In genomic region chr3:121939658-121940057, GRCm38 (mm10) we compare ENCODE assay signal across 12 mouse cellular contexts.
"Had no signal": no experiment of that assay in that cellular context is flagged by ENCODE, and none has a peak within 500 bp of the region (broad histone marks: within the 10 kb centered on the region; RNA-seq: fewer than 3 reads in every experiment).

No protein-coding gene starts in this region.

- H3K9me3 ChIP-seq: kidney, embryonic 15.5 days; limb, embryonic 12.5 days; lung, embryonic 15.5 days; midbrain, embryonic 10.5 days; neural tube, embryonic 15.5 days had no signal

- H3K27me3 ChIP-seq: kidney, embryonic 15.5 days; limb, embryonic 12.5 days; lung, embryonic 15.5 days; neural tube, embryonic 15.5 days had no signal

- H3K4me1 ChIP-seq: kidney, embryonic 15.5 days; limb, embryonic 12.5 days; lung, embryonic 15.5 days; midbrain, embryonic 10.5 days; neural tube, embryonic 15.5 days had no signal

- DNase-seq: kidney, adult 2 months; kidney, postnatal 14 days; midbrain, embryonic 14.5 days; right cerebral cortex, adult 18-20 months; right cerebral cortex, postnatal 25 days; thymus, postnatal 4 days had no signal

- H3K4me2 ChIP-seq: kidney, embryonic 15.5 days; limb, embryonic 12.5 days; lung, embryonic 15.5 days; neural tube, embryonic 15.5 days had no signal

- H3K9ac ChIP-seq: kidney, embryonic 15.5 days; limb, embryonic 12.5 days; lung, embryonic 15.5 days; neural tube, embryonic 15.5 days had no signal

- H3K27ac ChIP-seq: kidney, embryonic 15.5 days; limb, embryonic 12.5 days; lung, embryonic 15.5 days; midbrain, embryonic 10.5 days; neural tube, embryonic 15.5 days had no signal

- H3K4me3 ChIP-seq: kidney, embryonic 15.5 days; limb, embryonic 12.5 days; lung, embryonic 15.5 days; midbrain, embryonic 10.5 days; myocyte; neural tube, embryonic 15.5 days had no signal

- H3K36me3 ChIP-seq: kidney, embryonic 15.5 days; limb, embryonic 12.5 days; lung, embryonic 15.5 days; midbrain, embryonic 10.5 days; neural tube, embryonic 15.5 days had no signal
